Mouse (Mus musculus) layer of hippocampus, postnatal 14 days (tissue): Measurements from ENCODE around the gene Mtmr12. TPM values are rescaled to one million over a fixed set of nuclear protein-coding genes. Genes with fewer than 3 reads are reported as not detected.
"Not testable (repeated sequence)": the region's sequence is repeated elsewhere in the genome, so short reads cannot be mapped to it uniquely, and the experiment has no call there.

Source experiments
- DNase-seq, 2 experiments: peaks; one replicate each; pipeline ENCODE4 v3.0.0; 2021 to 2022; ENCODE audit warnings: low spot score in 2 of 2, mixed read lengths in 1 of 2
- long read RNA-seq, 2 experiments: library from polyadenylated mRNA; stranded (forward); transcript quantifications; one replicate each; pipeline ENCODE4 v2.0.0; 2021
- total RNA-seq, 2 experiments: library from RNA; stranded (reverse); gene quantifications; 2 replicates each; pipeline ENCODE4 v1.2.3; 2021

Gene Mtmr12
- total RNA-seq, result 10 to 100 TPM; 26.9 to 27.7 TPM
- long read RNA-seq, experiment 1, full-length matches to known transcripts, result 12 of 19 reads
- long read RNA-seq, experiment 1, partial matches to known transcripts, result 1 of 19 reads
- long read RNA-seq, experiment 1, other reads (novel, unspliced or antisense), result 6 of 19 reads
- long read RNA-seq, experiment 2, full-length matches to known transcripts, result 17 of 24 reads
- long read RNA-seq, experiment 2, partial matches to known transcripts, result 4 of 24 reads
- long read RNA-seq, experiment 2, other reads (novel, unspliced or antisense), result 3 of 24 reads

GRCm38 (mm10) chr15:12204319-12205159 is at the start of gene Mtmr12:
Gene Mtmr12, plus strand, starts transcription at chr15:12205028.
- peak; percentile 99 to 100 for DNase-seq

GRCm38 (mm10) chr15:12178126-12178525 is 26.7 kb upstream of the Mtmr12 start:
- DNase-seq, result no peak

- DNase-seq, result not testable (repeated sequence)
Observed at GRCm38 (mm10) chr15:12181181-12181805, 23.5 kb upstream of the Mtmr12 start.

- no peak for DNase-seq
Observed at GRCm38 (mm10) chr15:12193880-12194816, 10.7 kb upstream of the Mtmr12 start.

GRCm38 (mm10) chr15:12194817-12195735 is 9.8 kb upstream of the Mtmr12 start:
- DNase-seq, result no peak

GRCm38 (mm10) chr15:12195966-12196365 is 8.9 kb upstream of the Mtmr12 start:
- DNase-seq, result no peak

- peak in 1 of 2 experiments; percentile 70 for DNase-seq
Observed at GRCm38 (mm10) chr15:12196410-12197191, 8.2 kb upstream of the Mtmr12 start.

GRCm38 (mm10) chr15:12197361-12197760 is 7.5 kb upstream of the Mtmr12 start:
- DNase-seq, result no peak

- no peak for DNase-seq
Observed at GRCm38 (mm10) chr15:12200021-12200420, 4.8 kb upstream of the Mtmr12 start.

- DNase-seq, result no peak
Observed at GRCm38 (mm10) chr15:12201856-12202255, 3.0 kb upstream of the Mtmr12 start.

- DNase-seq, result no peak
Observed at GRCm38 (mm10) chr15:12202456-12202855, 2.4 kb upstream of the Mtmr12 start.

- not testable (repeated sequence) for DNase-seq
Observed at GRCm38 (mm10) chr15:12203008-12203407, 1.8 kb upstream of the Mtmr12 start.

GRCm38 (mm10) chr15:12203512-12204318 is 1.1 kb upstream of the Mtmr12 start:
- no peak for DNase-seq

GRCm38 (mm10) chr15:12205160-12205901 is 503 bp downstream of the Mtmr12 start:
- no peak for DNase-seq

GRCm38 (mm10) chr15:12205902-12206645 is 1.2 kb downstream of the Mtmr12 start:
- no peak for DNase-seq

- no peak for DNase-seq
Observed at GRCm38 (mm10) chr15:12206646-12207222, 1.9 kb downstream of the Mtmr12 start.
